Mouse (Mus musculus) embryonic facial prominence, embryonic 15.5 days (tissue): ENCODE results near the gene Tubb1. TPM values are rescaled to one million over a fixed set of nuclear protein-coding genes. Genes with fewer than 3 reads are reported as not detected.

Experiments
- ATAC-seq: fragments of 200-750 bp; cut with Nextera tagmentation; 2 replicates; pipeline ENCODE4 v1.8.0; 2017; ENCODE audit warnings: low read depth, moderate TSS enrichment; ENCODE audit not compliant: insufficient number of reproducible peaks, low FRiP score, low TSS enrichment
- H3K27ac ChIP-seq: fragments of 300-500 bp; sonication (generic); replicated peaks from 2 replicates; pipeline ENCODE4 v1.5.1; 2015; ENCODE audit warnings: mild to moderate bottlenecking, inconsistent platforms
- H3K27me3 ChIP-seq: fragments of 300-500 bp; sonication (generic); 2 replicates; pipeline ENCODE4 v1.6.1; 2015; ENCODE audit warnings: inconsistent platforms
- H3K36me3 ChIP-seq: fragments of 300-500 bp; sonication (generic); 2 replicates; pipeline ENCODE4 v1.6.1; 2015; ENCODE audit warnings: mild to moderate bottlenecking, inconsistent platforms
- H3K4me1 ChIP-seq: fragments of 300-500 bp; sonication (generic); 2 replicates; pipeline ENCODE4 v1.6.1; 2015; ENCODE audit warnings: inconsistent platforms
- H3K4me2 ChIP-seq: fragments of 300-500 bp; sonication (generic); replicated peaks from 2 replicates; pipeline ENCODE4 v1.6.1; 2015; ENCODE audit warnings: mild to moderate bottlenecking, inconsistent platforms
- H3K4me3 ChIP-seq: fragments of 300-500 bp; sonication (generic); replicated peaks from 2 replicates; pipeline ENCODE4 v1.5.1; 2015; ENCODE audit warnings: mild to moderate bottlenecking, inconsistent platforms
- H3K9ac ChIP-seq: fragments of 300-500 bp; sonication (generic); 2 replicates; pipeline ENCODE4 v1.6.1; 2015; ENCODE audit warnings: inconsistent platforms
- H3K9me3 ChIP-seq: fragments of 300-500 bp; sonication (generic); replicated peaks from 2 replicates; pipeline ENCODE4 v1.6.1; 2016; ENCODE audit warnings: inconsistent platforms
- WGBS: fragments of 180-500 bp; shearing (Covaris S2); methylation state at CpG from one replicate; pipeline ENCODE4 v1.1.7; 2015; 5-methylcytosine and 5-hydroxymethylcytosine counted together
- polyA plus RNA-seq: library from polyadenylated mRNA; unstranded; fragments of >200 nt; fragmentation: Nextera tagmentation; extraction: Ambion mirVana; gene quantifications from 2 replicates; pipeline ENCODE4 v1.2.1, GENCODE M21; 2015

Gene Tubb1
- polyA plus RNA-seq, 1 experiment from 2014 or later = 0.83 TPM

DNA sequence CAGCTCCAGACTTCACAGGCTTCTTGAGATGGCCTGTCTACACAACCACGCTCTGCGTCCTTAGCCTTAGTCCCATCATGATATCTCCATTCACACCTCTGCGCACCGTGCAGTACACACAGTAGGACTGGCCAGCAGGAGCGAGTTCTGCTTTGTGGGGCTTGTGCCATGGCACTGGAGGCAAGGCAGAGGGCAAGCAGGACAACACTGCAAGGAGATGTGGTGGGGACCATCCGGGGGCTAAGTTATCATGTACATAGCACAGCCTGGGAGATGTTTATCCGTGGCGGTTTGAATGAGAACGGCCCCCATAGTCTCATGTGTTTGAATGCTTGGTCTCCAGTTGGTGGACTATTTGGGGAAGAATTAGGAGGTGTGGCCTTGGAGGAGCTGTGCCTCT is 15.6 kb upstream of the Tubb1 start:
- H3K36me3 ChIP-seq = peaks cover 40% of the 10 kb centered on the region
- no peak overlapping the region for H3K4me3 ChIP-seq
- H3K4me1 ChIP-seq = peaks cover 30% of the 10 kb centered on the region
- no peak for ATAC-seq
- H3K9me3 ChIP-seq = no peaks in the 10 kb centered on the region
- WGBS = 95% methylated on average over 9 of the region's 9 CpGs
- H3K4me2 ChIP-seq = no peak overlapping the region
- no peak overlapping the region for H3K9ac ChIP-seq
- no peak overlapping the region for H3K27ac ChIP-seq
- no peaks in the 10 kb centered on the region for H3K27me3 ChIP-seq

DNA sequence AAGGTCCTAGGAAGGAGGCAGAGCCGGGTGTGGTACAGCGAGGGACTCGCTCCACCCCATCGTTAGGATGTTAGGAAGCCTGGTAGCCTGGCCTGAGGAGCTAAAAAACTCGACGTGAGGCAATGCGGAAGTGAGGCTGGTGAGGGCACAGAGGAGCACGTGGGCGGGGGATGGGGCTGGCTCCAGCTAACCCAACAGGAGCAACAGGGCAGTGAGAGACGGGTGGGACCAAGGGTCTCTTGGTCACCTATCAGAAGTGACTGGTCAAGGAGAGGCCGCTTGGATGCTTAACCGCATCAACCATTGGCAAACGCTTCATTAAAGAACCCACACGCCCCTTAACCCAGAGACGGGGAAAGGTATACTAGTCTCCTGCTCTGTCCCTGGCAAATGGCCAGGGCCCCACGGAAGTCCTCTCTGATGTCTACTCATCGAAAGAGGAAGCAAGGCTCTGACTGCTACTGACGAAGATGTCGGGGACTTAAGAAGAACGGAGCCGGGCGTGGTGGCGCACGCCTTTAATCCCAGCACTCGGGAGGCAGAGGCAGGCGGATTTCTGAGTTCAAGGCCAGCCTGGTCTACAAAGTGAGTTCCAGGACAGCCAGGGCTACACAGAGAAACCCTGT is 14.3 kb upstream of the Tubb1 start:
- 88% methylated on average over 26 of the region's 26 CpGs for WGBS
- no peak overlapping the region for H3K4me3 ChIP-seq
- ATAC-seq = no peak
- H3K27ac ChIP-seq = no peak overlapping the region
- H3K9me3 ChIP-seq = no peaks in the 10 kb centered on the region
- H3K9ac ChIP-seq = no peak overlapping the region
- peaks cover 37% of the 10 kb centered on the region for H3K36me3 ChIP-seq
- no peak overlapping the region for H3K4me2 ChIP-seq
- no peaks in the 10 kb centered on the region for H3K27me3 ChIP-seq
- H3K4me1 ChIP-seq = peaks cover 30% of the 10 kb centered on the region

DNA sequence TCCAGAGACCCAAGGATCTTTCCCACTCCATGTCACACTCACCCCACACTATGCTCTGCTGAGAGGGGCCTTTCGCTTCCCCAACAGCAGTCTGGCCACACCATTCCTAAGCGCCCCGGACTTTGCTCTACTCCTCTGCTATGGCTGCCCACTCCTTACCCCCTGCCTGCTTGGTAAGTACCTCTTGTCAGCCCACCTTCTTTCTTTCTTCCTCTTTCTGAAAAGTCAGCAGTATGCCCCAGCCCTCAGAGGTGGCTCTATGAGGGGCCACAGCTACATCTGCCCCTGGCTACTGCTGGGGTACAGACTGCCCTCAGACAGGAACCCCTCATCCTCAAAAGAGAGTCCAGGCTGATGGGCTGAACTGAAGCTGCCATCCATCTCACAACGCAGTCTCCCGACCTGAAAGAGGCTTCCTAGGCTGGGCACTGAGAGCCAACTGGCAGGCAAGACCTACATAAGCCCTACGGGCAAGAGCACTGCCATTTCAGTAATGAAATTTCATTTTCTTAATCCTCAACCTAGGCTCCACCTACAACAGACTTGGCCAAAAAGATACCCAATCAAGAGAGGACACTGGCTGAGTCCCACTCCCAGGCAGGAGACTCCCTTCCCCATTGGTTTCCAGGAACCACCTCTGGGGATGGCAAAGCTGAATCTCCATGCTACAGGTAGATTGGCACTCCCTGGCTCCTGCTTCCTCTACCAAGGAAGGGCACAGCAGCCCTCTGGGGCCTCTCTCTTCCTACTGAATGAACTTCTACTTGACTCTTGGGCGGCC is 13.4 kb upstream of the Tubb1 start:
- no peak for ATAC-seq
- no peak overlapping the region; the same call in 1 of the 2 replicates for H3K4me3 ChIP-seq
- WGBS = 94% methylated on average over 7 of the region's 7 CpGs

DNA sequence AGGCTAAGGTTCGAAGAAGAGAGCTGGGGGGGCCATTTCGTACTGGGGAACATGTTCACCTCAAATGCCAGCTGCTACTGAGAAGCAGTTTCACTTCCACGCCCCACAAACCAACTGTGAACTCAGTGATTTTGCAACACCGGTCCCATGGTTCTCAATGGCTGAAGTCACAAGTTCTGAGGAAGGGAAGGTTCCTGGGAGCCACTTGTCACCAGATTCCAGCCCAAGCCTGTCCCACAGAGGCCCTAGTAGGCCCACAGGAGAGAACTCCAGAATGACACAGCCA is 12.9 kb upstream of the Tubb1 start:
- Histone ChIP-seq H3K27ac (no peak overlapping the region), H3K4me3 (peak overlapping the region; percentile 65), H3K36me3 (peaks cover 29% of the 10 kb centered on the region)

More for the DNA sequence above, 13.4 kb upstream of the Tubb1 start:
- H3K4me2 ChIP-seq = no peak overlapping the region; the same call in 1 of the 2 replicates
- H3K4me1 ChIP-seq = peaks cover 30% of the 10 kb centered on the region
- H3K27ac ChIP-seq = no peak overlapping the region
- H3K9ac ChIP-seq = no peak overlapping the region
- no peaks in the 10 kb centered on the region for H3K9me3 ChIP-seq
- H3K36me3 ChIP-seq = peaks cover 33% of the 10 kb centered on the region
- H3K27me3 ChIP-seq = no peaks in the 10 kb centered on the region

DNA sequence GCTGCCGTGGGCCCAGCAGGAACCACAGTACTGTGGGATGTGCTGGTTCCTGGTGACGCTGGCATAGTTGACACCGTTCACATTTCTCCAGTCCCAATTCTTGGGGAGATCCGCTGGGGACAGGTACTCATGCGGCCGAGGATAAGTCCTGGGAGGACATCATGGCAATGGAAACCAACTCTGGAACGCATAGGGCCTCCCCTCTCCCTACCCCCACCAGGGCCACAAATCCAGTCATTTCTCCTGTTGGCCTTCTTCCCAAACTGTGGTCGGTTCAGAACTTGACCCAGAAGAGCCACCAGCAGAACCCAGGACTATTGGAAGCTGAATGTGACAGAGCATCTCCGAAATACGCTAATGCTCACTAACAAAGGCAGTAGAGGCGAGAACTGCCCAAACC is 12.3 kb upstream of the Tubb1 start:
- H3K27ac ChIP-seq = no peak overlapping the region
- peak overlapping the region; percentile 86 for H3K4me2 ChIP-seq
- 68% methylated on average over 11 of the region's 11 CpGs for WGBS

More for the DNA sequence above, 12.9 kb upstream of the Tubb1 start:
- no peak overlapping the region for H3K9ac ChIP-seq
- ATAC-seq = no peak
- no peaks in the 10 kb centered on the region for H3K27me3 ChIP-seq
- peak overlapping the region; percentile 86 for H3K4me2 ChIP-seq
- WGBS = 92% methylated on average over 4 of the region's 4 CpGs
- peaks cover 34% of the 10 kb centered on the region for H3K4me1 ChIP-seq
- no peaks in the 10 kb centered on the region for H3K9me3 ChIP-seq

DNA sequence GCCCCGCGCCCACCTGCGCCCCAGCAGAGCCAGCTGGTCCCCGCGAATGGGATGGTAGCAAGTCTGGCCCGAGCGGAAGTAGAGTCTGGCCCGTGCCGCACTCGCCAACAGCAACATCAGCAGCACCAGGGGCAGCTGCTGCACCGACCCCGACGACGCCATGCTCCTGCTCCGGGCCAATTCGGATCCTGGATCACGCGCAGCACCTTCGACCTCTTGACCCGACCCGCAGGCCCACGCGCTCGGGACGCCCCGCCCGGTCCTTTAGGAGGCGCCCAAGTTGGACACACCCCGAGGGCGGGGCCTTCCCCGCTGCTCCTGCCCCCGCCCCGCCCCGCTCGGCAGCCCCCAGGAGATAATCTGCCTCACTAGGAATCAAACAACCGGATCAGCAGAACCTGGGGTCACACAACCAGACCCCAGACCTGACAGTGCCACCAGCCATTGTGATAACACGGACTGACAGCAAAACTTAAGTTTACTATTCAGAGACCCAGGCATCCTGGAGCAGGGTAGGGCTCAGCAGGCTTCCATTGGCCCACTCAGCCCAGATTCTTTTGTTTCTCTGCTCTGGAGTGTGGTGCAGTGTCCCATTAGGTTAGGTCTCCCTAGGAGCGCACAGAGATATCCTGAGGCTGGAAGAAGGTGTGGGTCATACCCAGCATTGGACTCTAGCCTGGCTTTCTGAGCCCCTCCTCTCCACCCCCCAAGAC is 11.6 kb upstream of the Tubb1 start, which contains the start of gene Ctsz:
TSS of gene Ctsz (minus strand) at position 303 of the 713 bp plus-strand sequence.
- Histone ChIP-seq H3K9ac (peak within 1 kb of the TSS; percentile 57), H3K27me3 (no peaks in the 10 kb centered on the region), H3K4me2 (peak within 1 kb of the TSS; percentile 86), H3K36me3 (peaks cover 18% of the 10 kb centered on the region), H3K9me3 (no peaks in the 10 kb centered on the region), H3K27ac (no peak within 1 kb of the TSS; the same call in 1 of the 2 replicates), H3K4me1 (peaks cover 41% of the 10 kb centered on the region), H3K4me3 (peak within 1 kb of the TSS; percentile 65)
- ATAC-seq = peak; percentile 77
- WGBS = 2% methylated on average over 38 of the region's 38 CpGs

More for the DNA sequence above, 12.3 kb upstream of the Tubb1 start:
- Histone ChIP-seq H3K9me3 (no peaks in the 10 kb centered on the region), H3K4me3 (peak overlapping the region; percentile 65), H3K36me3 (peaks cover 24% of the 10 kb centered on the region), H3K9ac (peak overlapping the region; percentile 57), H3K4me1 (peaks cover 38% of the 10 kb centered on the region), H3K27me3 (no peaks in the 10 kb centered on the region)
- no peak for ATAC-seq

DNA sequence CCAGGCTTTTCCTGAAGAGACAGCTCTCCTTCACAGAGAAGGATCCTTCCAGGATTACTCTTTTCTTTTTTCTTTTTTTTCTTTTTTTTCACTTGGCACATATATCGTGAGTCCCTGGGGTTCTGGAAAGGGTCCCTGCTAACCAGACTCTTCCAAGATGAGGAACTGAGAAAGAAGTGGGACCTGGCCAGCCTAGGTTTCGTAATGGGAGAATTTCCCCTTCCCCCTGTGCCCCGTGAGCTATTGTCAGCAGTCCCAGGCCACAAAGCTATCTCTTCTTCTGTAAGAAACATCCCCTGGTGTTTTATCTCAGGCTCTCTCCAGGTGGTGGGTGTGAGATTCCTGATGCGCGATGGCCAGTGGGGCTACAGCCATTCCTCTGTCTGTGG is 11.1 kb upstream of the Tubb1 start:
- Histone ChIP-seq H3K27me3 (no peaks in the 10 kb centered on the region), H3K36me3 (peaks cover 18% of the 10 kb centered on the region), H3K9me3 (no peaks in the 10 kb centered on the region), H3K9ac (no peak overlapping the region), H3K27ac (no peak overlapping the region), H3K4me3 (peak overlapping the region; percentile 65), H3K4me2 (peak overlapping the region; percentile 86), H3K4me1 (peaks cover 41% of the 10 kb centered on the region)
- ATAC-seq = no peak
- WGBS = 57% methylated on average over 5 of the region's 5 CpGs

DNA sequence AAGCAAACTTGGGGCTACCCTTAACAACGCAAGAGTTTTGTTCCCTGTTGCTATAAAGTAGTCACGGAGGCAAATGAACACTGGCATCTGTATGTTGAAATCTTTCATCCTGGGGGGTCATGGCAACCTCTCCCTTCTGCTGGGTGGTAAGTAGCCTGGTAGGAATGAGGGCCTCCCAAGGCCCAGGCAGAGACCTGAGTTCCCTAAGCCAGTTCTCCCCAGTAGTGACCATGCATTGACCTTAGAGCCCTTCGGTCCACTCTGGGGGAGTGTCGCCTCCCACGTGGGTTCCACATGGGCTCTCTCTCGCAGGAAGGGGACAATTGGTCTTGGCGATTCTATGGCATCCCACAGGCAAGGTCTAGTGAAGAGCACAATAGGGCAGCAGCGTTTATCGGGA is 10.5 kb upstream of the Tubb1 start:
- Histone ChIP-seq H3K4me1 (peaks cover 41% of the 10 kb centered on the region), H3K9ac (no peak overlapping the region), H3K9me3 (no peaks in the 10 kb centered on the region), H3K36me3 (peaks cover 13% of the 10 kb centered on the region), H3K27ac (no peak overlapping the region), H3K27me3 (no peaks in the 10 kb centered on the region), H3K4me3 (no peak overlapping the region), H3K4me2 (no peak overlapping the region)
- 81% methylated on average over 9 of the region's 9 CpGs for WGBS
- no peak for ATAC-seq

DNA sequence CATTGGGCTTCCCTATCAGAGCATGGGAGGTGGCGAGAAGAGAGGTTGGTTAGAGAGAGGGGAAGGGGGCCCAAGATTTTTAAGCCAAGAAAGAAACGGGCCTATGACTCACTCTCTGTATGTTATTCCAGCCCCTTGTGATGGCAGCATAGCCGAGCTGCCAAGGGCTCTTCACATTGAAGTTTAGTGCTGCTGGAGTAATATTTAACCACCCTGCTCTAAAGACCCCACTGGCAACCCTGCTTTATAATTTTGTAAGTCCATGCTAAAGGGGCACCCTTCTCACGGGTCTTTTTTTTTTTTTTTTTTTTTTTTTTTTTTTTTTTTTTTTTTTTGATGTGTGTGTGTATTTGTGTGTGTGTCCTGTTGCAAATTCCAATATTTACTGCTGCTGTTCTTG is 8.6 kb upstream of the Tubb1 start:
- Histone ChIP-seq H3K4me1 (peaks cover 45% of the 10 kb centered on the region), H3K27ac (no peak overlapping the region), H3K27me3 (no peaks in the 10 kb centered on the region), H3K36me3 (no peaks in the 10 kb centered on the region), H3K9me3 (no peaks in the 10 kb centered on the region), H3K4me3 (no peak overlapping the region), H3K4me2 (no peak overlapping the region), H3K9ac (no peak overlapping the region)
- no peak for ATAC-seq
- WGBS = 65% methylated on average over 4 of the region's 4 CpGs

DNA sequence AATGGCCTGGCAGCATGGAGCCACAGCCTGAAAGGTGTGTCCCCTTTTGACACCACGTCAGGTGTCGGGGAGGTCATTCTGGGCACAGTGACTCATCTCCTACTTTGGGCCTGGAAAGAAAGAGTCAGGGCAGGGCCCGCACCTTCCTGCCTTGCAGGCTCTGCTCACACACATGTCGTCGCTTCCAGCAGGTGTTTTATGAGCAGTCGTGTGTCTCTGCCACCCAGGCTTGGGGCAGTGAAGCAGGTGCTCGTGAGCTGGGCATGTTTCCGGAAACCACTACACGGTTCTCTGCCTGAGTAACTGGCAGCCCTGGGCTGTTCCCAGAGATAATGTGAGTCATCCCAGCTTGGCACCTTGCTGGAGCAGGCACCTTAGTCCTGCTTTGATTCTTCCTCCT is 8.0 kb upstream of the Tubb1 start:
- ATAC-seq = no peak
- no peaks in the 10 kb centered on the region for H3K36me3 ChIP-seq
- H3K4me3 ChIP-seq = no peak overlapping the region
- no peak overlapping the region for H3K4me2 ChIP-seq
- H3K9ac ChIP-seq = no peak overlapping the region
- peak overlapping the region; percentile 17 for H3K27ac ChIP-seq
- H3K27me3 ChIP-seq = no peaks in the 10 kb centered on the region
- H3K9me3 ChIP-seq = no peaks in the 10 kb centered on the region
- peaks cover 40% of the 10 kb centered on the region for H3K4me1 ChIP-seq
- WGBS = 77% methylated on average over 9 of the region's 9 CpGs

DNA sequence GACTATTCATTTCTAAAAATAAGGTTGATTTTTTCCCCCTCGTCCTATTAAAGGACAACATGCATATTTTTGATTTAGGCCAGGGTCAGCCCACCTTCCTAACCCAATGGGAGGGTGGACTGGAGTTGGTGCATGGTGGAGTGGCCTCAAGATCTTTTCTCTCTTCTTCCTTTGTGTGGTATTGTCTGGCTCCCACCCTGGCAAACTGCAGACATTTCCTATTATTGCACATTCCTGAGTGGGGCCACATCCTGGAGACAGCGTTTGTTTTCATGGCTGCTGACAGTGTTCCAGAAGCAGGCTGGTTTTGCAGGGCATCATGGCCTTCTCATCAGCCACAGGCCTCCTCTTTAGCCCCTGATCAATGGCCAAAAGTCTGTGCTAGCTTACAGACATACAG is 7.4 kb upstream of the Tubb1 start:
- no peak for ATAC-seq
- peaks cover 34% of the 10 kb centered on the region for H3K4me1 ChIP-seq
- no peaks in the 10 kb centered on the region for H3K27me3 ChIP-seq
- H3K36me3 ChIP-seq = no peaks in the 10 kb centered on the region
- H3K4me2 ChIP-seq = no peak overlapping the region
- no peak overlapping the region for H3K4me3 ChIP-seq
- H3K9ac ChIP-seq = no peak overlapping the region
- no peaks in the 10 kb centered on the region for H3K9me3 ChIP-seq
- peak overlapping the region; percentile 17 for H3K27ac ChIP-seq
- WGBS = 30% methylated on average over 2 of the region's 2 CpGs
